Mouse (Mus musculus) lung, postnatal 25 days (tissue): ENCODE data around the gene Gtf3a.
A peak's percentile ranks its signal among the peaks of the same experiment; 100 is the strongest.

Source experiments
- DNase-seq: peaks from one replicate; pipeline ENCODE4 v3.0.0; 2022; ENCODE audit warnings: low spot score

The Gtf3a gene

DNA sequence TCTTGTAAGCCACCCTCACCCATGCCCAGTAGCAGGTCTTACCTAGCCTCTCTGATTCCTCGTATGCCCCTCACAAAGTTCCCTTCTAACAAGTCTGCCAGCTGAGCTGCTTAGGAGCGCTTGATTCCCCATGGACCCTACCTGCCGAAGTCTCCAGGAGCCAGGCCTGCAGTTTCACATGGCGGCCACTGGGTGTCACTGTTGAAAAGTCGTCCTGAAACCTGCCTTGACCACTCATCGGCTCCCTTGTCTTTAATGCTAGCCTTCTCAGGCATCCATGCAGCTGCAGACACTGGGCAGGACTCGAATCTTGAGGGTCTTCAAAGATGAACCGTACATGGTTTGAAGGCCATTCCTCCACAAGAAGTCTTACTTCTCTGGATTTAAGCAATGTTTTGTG is 34.8 kb downstream of the Gtf3a start:
- peak; percentile 66 for DNase-seq

DNA sequence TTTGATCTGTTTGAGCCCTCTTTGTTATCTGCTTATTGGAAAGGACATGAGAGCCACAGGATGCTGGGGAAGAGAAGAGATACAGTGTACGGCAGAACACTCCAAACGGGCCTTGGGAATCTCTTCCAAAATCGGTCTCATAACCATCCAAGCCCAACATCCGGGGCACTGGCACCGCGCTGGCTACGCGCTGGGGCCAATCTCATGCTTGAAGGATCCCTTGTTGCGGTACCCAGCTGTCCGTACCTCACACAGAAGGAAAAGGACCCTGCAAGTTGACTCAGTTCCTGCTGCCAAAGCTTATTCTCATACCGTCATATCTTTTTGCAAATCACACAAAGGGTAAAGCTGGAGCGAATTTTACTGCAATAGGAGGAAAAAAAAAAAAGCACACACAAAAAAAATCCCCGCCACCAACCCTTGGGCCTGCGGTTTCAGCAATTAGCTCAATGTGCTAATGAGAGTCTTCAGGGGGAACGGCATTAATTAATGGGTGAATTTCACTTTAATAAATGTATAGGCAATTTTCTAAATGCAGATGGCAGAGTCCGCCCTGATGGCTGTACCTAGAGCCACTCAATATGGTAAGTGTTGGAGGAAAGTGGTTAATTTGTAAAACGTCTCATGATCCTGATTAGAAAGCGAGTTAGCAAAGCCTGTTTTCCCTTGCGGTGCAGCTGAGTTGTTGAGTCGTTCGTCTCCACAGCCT is 37.4 kb downstream of the Gtf3a start:
- no peak for DNase-seq

DNA sequence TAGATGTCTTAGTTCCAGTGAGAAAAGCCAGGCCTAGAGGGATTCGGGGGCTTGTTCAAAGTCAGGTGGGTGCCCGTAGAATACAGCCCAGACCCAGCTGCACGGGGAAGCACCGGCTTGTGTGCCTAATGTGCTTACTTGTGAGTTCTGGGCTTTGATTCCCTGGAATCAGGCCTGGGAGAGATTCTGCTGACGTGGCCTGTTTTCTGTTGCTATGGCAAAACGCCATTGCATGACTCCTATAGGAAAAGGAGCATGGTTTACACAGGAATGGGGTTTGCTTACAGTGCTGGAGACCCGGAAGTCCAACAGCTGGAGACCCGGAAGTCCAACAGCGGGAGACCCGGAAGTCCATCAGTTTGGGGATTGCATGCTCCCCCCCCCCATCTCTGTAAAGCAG is 39.1 kb downstream of the Gtf3a start:
- DNase-seq, result no peak

DNA sequence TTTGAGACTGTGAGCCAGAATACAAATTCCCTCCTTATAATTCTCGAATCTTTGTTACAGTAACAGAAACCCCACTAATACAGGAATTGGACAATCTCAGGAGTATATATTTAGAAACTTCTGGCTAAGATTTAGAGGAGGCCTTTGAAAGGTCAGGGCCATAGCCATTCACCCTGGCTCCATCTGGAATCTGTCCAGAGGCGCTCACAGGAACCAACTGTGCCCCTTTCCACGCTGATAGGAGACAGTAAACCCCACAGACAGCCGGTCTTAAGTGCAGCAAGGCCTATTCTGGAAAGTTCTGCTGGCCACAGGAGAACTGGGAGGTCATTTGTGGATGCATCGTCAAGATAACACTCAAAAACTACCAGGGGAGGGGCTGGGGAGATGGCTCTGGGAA is 40.6 kb downstream of the Gtf3a start:
- no peak for DNase-seq

DNA sequence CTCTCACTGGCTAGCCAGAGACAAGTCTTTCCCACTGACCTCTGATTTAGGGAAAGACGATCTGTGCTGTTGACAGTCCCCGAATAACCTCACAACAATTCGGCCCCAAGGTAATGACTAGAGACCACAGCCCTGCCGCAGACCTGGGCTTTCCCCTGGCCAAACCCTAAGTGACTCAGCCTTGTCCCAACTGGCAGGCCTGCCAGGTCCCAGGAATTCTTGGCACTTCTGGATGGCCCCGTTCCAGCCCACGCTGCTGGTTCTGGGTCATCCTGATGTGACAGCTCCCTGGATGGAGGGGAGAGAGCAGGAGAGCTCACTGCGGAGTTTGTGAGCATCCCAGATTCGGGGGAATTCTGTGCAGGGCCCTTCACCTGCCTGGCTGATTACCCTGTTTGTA is 45.1 kb downstream of the Gtf3a start:
- no peak for DNase-seq

DNA sequence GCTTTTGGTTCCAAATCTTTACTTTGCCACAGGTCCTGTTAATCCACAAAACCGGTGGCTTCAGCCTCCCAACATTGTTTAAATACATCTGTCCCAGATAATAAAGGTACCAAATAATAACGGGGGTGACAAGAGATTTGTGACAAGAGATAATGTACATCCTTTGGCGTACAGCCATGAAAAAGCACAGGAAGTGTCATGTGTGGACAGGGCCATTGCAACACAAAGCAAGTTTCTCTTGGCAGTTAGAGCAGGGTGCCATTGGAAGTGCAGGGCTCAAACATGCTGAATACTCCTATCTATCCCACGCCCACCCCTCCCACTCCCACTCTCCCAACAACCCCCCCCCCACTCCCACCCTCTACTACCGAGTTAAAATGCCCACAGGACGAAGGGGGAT is 46.5 kb downstream of the Gtf3a start:
- DNase-seq, result no peak

DNA sequence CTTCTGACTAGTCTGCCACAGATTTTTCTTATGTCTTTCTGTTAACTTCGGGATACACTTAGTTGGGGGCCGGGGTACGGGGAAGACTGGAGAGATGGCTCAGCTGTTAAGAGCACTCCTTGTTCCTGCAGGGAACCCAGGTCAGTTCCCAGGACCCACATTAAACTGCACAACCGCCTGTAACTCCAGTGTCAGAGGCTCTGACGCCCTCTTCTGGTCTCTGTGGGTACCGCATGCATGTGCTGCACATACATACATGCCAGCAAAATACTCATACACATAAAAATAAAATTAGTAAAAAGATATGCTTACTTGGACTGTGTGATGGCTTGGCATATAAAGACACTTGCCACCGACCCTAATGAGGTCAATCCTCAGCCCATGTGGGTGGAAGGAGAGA is 48.4 kb downstream of the Gtf3a start:
- DNase-seq, result no peak

DNA sequence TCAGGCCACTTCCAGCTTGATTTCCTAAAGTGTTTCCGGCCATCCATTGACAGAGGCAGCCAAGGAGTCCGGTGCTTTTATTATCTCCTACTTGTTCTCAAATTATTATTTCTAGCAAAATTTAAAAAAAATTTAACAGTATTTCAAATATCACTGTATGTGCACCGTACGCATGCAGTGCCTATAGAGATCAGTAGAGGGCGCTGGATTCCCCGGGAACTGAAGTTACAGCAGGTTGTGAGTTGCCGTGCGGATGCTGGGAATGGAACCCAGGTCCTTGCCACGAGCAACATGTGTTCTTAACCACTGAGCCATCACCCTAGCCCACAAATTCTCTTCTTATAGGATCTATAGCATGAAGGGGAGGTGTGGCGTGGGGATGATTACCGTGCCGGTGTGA is 50.3 kb downstream of the Gtf3a start:
- DNase-seq, result no peak

DNA sequence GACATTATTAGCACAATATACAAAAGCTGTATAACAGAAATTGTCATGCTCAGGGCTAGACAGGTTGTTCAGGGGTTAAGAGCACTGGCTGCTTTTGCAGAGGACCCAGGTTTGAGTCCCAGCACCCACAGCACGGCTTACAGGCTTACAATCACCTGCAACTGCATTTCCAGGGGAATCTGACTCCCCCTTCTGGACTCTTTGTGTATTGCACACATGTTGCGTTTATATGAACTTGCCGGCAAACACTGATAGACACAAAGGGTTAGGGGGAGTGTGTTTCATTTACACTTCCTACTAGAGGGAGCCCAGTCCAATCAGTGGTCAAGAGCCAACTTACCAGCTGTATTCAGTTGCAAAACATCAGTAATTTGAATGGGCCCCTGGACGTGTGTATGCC is 52.9 kb downstream of the Gtf3a start:
- DNase-seq, result no peak

DNA sequence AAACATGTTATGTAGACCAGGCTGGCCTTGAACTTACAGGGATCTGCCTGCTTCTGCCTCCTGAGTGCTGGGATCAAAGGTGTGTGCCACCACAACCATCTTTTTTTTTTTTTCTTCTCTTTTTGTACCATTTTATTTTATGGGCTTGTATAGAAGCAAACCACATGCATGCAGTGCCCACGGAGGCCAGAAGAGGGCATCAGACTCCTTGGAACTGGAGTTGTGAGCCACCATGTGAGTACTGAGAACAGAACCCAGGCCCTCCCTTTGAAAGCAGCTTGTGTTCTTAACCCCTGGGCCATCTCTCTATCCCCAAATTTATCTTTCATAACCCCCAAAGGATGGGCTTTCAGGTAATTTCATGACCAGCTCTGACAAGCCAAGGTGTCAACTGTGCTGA is 54.8 kb downstream of the Gtf3a start:
- DNase-seq, result no peak
